Mouse (Mus musculus) thymus, adult 2 months (tissue): ENCODE data around the gene Atg101. TPM values are rescaled to one million over a fixed set of nuclear protein-coding genes. Genes with fewer than 3 reads are reported as not detected.

Experiments
- DNase-seq: peaks from one replicate; pipeline ENCODE4 v3.0.0; 2021
- H3K27ac ChIP-seq: fragments of 200-500 bp; 2 replicates; pipeline ENCODE4 v1.5.1; 2012; ENCODE audit warnings: low read length, control low read depth; ENCODE audit not compliant: control insufficient read depth, insufficient read depth
- H3K27me3 ChIP-seq: fragments of 200-500 bp; 2 replicates; pipeline ENCODE4 v1.6.1; 2012; ENCODE audit warnings: mild to moderate bottlenecking, low read length, moderate library complexity, mixed read lengths; ENCODE audit not compliant: control insufficient read depth, insufficient read depth
- H3K36me3 ChIP-seq: fragments of 200-500 bp; 2 replicates; pipeline ENCODE4 v1.6.1; 2012; ENCODE audit warnings: mild to moderate bottlenecking, low read length, moderate library complexity; ENCODE audit not compliant: control insufficient read depth, insufficient read depth
- H3K4me1 ChIP-seq: fragments of 200-500 bp; replicated peaks from 2 replicates; pipeline ENCODE4 v1.6.1; 2012; ENCODE audit warnings: low read length; ENCODE audit not compliant: control insufficient read depth, insufficient read depth
- H3K4me3 ChIP-seq: fragments of 200-500 bp; 2 replicates; pipeline ENCODE4 v1.5.1; 2012; ENCODE audit warnings: mild to moderate bottlenecking, low read length, control low read depth, moderate library complexity; ENCODE audit not compliant: control insufficient read depth, insufficient read depth
- CTCF ChIP-seq: fragments of 200-500 bp; IDR thresholded peaks from 2 replicates; pipeline ENCODE4 v1.5.1; 2012; ENCODE audit warnings: mild to moderate bottlenecking, control low read depth, low read length, moderate library complexity, borderline replicate concordance; ENCODE audit not compliant: control insufficient read depth, poor library complexity, insufficient read depth; ENCODE audit errors: extremely low read depth
- POLR2A ChIP-seq: fragments of 200-500 bp; IDR thresholded peaks from 2 replicates; pipeline ENCODE4 v1.6.1; 2012; ENCODE audit warnings: mild to moderate bottlenecking, low read length, control low read depth, moderate library complexity; ENCODE audit not compliant: control insufficient read depth, poor library complexity, insufficient read depth; ENCODE audit errors: extremely low read depth
- WGBS: fragments of 180-500 bp; shearing (Covaris S2); methylation state at CpG from one replicate; pipeline ENCODE4 v1.1.7; 2018; 5-methylcytosine and 5-hydroxymethylcytosine counted together
- polyA plus RNA-seq: library from polyadenylated mRNA; depleted of rRNA; stranded (reverse); fragments of >200 nt; gene quantifications from 2 replicates; pipeline ENCODE4 v1.2.3, GENCODE M21; 2012

The Atg101 gene
- polyA plus RNA-seq, 1 experiment: 75.2 TPM

DNA sequence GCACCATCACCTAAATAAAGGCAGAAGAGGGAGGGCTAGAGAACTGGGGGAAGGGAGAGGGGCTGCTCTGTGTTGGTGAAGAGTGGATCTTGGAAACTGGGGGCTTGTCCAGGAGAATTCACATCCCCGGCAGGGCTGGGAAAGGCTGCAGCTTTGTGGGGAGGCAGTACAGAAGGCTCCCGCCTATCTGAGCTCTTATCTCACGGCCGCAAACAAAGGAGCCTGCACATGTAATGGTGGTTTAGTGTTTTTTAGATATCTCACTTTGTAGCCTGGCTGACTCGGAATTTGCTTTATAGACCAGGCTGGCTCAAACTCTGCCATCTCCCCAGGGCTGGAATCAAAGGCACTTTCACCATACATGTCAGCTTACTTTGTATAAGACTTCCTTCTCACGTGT is 16.1 kb downstream of the Atg101 start:
- H3K36me3 ChIP-seq: no peaks in the 10 kb centered on the region
- no peak for TF ChIP-seq POLR2A
- no peak for TF ChIP-seq CTCF
- peaks cover 6% of the 10 kb centered on the region for H3K4me1 ChIP-seq
- 88% methylated on average over 6 of the region's 6 CpGs for WGBS
- no peak overlapping the region for H3K4me3 ChIP-seq
- DNase-seq: no peak
- H3K27me3 ChIP-seq: no peaks in the 10 kb centered on the region
- H3K27ac ChIP-seq: no peak overlapping the region

DNA sequence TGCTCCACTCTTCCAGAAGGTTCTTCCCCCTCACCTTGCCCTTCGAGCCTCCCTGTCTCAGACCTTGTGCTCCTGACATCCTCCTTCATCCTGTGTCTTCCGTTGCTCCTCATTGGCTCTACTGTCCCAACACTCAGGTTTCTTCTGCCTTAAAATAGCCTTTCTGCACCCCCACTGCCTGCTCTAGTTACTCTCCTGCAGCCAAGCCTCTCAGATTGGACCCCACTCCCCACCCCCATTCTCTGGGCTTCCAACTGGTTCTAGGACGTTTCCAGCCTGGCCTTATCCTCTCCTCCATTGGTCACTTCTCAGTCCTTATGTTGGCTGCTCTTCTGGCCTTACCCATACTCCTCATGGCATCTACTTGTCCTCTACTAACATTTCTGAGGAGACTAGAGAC is 18.1 kb downstream of the Atg101 start:
- Histone ChIP-seq H3K4me3 (no peak overlapping the region), H3K27me3 (no peaks in the 10 kb centered on the region), H3K4me1 (no peaks in the 10 kb centered on the region), H3K27ac (no peak overlapping the region), H3K36me3 (no peaks in the 10 kb centered on the region)
- 86% methylated on average over 3 of the region's 3 CpGs for WGBS
- DNase-seq: no peak
- TF ChIP-seq CTCF (no peak), POLR2A (no peak)

- WGBS: 89% methylated on average over 4 of the region's 4 CpGs
- DNase-seq: no peak
- no peaks in the 10 kb centered on the region for H3K4me1 ChIP-seq
- H3K27me3 ChIP-seq: no peaks in the 10 kb centered on the region
- H3K4me3 ChIP-seq: no peak overlapping the region
- H3K27ac ChIP-seq: no peak overlapping the region
- no peaks in the 10 kb centered on the region for H3K36me3 ChIP-seq
- TF ChIP-seq CTCF (no peak), POLR2A (no peak)
These were observed 19.8 kb downstream of the Atg101 start for GRCm38 (mm10) chr15:101303830-101304229.

DNA sequence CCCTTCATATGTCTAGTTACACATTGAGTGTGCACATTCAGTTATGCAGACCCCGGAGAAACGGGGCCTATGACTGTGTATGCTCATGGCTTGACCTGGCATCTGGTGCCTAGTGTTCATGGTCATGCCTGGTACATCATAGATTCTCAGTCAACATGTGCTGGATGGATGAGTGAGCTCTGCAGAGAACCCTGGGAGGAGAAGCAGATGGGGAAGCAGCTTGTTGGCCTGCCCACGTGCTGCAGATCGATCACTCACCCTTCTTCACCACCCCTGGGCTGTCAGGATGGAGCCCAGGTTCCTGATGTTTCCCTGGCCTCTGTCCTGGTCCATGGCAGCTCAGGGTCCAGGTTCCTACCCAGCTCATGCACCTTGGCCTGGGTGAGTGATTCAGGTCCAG is 22.4 kb downstream of the Atg101 start:
- no peak for TF ChIP-seq POLR2A
- no peak for TF ChIP-seq CTCF
- WGBS: 86% methylated on average over 4 of the region's 4 CpGs
- Histone ChIP-seq H3K4me3 (no peak overlapping the region), H3K36me3 (no peaks in the 10 kb centered on the region), H3K4me1 (no peaks in the 10 kb centered on the region), H3K27me3 (no peaks in the 10 kb centered on the region), H3K27ac (no peak overlapping the region)
- DNase-seq: no peak

GRCm38 (mm10) chr15:101308440-101309348 is 24.6 kb downstream of the Atg101 start:
- H3K4me3 ChIP-seq: no peak overlapping the region
- DNase-seq: no peak
- 77% methylated on average over 13 of the region's 13 CpGs for WGBS
- H3K27ac ChIP-seq: no peak overlapping the region
- H3K4me1 ChIP-seq: no peaks in the 10 kb centered on the region
- no peaks in the 10 kb centered on the region for H3K27me3 ChIP-seq
- TF ChIP-seq CTCF (no peak), POLR2A (no peak)
- no peaks in the 10 kb centered on the region for H3K36me3 ChIP-seq

DNA sequence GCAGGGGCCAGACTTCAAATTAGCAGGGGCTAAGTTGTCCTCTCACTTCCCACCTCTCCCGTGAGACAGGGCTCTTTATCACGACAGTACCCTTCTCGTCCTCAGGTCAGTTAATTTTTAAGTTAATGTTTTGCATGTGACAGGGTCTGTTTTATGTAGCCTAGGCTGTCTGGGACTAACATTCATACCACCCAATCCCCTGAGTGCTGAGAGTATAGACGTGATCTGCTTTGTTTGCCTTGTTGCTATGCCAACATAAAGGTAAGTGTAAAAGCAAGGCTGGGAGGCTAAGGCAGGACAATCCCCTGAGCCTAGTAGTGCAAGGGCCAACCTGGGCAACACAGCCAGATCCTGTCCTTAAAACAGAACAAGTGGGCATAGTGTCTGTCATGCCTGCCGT is 25.4 kb downstream of the Atg101 start:
- no peak overlapping the region for H3K27ac ChIP-seq

More for the DNA sequence above, 25.4 kb downstream of the Atg101 start:
- Histone ChIP-seq H3K36me3 (no peaks in the 10 kb centered on the region), H3K4me3 (no peak overlapping the region), H3K27me3 (no peaks in the 10 kb centered on the region), H3K4me1 (no peaks in the 10 kb centered on the region)
- WGBS: 82% methylated on average over 5 of the region's 5 CpGs
- DNase-seq: no peak
- TF ChIP-seq CTCF (no peak), POLR2A (no peak)
